Mouse (Mus musculus): ENCODE data around the gene Rabgap1l.

DNA sequence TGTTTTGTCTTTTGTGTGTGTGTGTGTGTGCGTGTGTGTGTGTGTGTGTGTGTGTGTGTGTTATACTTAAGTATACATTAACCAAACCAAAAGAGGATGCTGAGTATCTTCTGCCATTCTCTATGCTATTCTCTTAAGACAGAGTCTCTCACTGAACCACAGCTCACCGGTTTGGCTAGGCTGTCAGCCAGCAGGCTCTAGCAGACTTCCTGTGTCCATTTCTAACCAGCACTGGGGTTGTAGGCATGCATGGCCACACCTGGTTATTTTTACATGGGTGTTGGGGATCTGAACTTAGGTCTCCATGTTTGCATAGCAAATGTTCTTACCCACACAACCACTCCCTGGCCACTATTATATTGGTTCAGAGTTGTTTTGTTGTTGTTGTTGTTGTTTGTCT lies 2.0 kb upstream of the Rabgap1l start:
- TF ChIP-seq POLR2A (IDR thresholded peaks at IDR 0.05; ENCODE audit: control insufficient read depth, extremely low read depth, insufficient read depth, low read length, poor library complexity) (no peak), CTCF (IDR thresholded peaks at IDR 0.05; ENCODE audit: borderline replicate concordance, control insufficient read depth, extremely low read depth, insufficient read depth, low read length, poor library complexity) (no peak)

All from thymus, adult 2 months (tissue).